Mouse (Mus musculus): ENCODE data around the gene Ccdc12.

DNA sequence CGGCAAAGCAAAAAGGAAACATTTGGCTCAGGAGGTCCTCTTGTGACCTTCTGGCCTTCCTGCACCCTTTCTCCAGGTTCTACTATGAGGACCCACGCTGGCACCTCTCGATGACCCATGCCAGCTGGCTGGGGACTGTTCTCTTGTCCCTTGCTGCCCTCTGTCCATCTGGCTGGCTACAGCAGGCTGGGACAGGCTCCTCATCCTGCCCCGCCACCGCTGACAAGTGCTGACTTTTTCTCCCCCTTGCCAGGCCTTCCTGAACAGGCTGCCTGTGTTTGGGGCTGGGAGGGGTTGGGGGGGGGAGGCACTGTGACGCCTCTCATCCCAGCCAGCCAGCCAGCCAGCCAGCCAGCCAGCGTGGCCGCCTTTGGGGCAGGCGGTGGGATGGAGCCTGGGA lies 80.1 kb downstream of the Ccdc12 start:
- no peak for TF ChIP-seq CTCF (IDR thresholded peaks at IDR 0.05; ENCODE audit: extremely low read depth, insufficient read depth, low read length)
- no peak for TF ChIP-seq POLR2A (IDR thresholded peaks at IDR 0.05; ENCODE audit: extremely low read depth, insufficient read depth, low read length)

Measured in cortical plate, adult 2 months (tissue).